Mouse (Mus musculus): ENCODE results near the gene Rnf113a2. TPM values are rescaled to one million over a fixed set of nuclear protein-coding genes. Genes with fewer than 3 reads are reported as not detected.

Gene Rnf113a2
- total and polyA plus RNA-seq, 3 experiments, result 0.10 to 0.15 TPM; not detected in 1

- no peaks in the 10 kb centered on the region for H3K9me3 ChIP-seq (replicated peaks; ENCODE audit: insufficient read depth, low read length)
- peak; percentile 81 for DNase-seq (ENCODE audit: low read depth, low spot score)
- H3K27me3 ChIP-seq (ENCODE audit: control insufficient read depth in 1 of 2, insufficient read depth in 2 of 2, low read length in 2 of 2), result no peaks in the 10 kb centered on the region
- H3K9ac ChIP-seq (ENCODE audit: control insufficient read depth, low read depth, low read length, poor library complexity, severe bottlenecking), result no peak overlapping the region
- H3K4me3 ChIP-seq (ENCODE audit: control insufficient read depth in 1 of 2, insufficient read depth in 1 of 2, low read depth in 2 of 2, low read length in 2 of 2), result no peak overlapping the region
- peaks cover 9 to 19% of the 10 kb centered on the region in 2 experiments for H3K4me1 ChIP-seq (ENCODE audit: control insufficient read depth in 1 of 2, insufficient read depth in 2 of 2, low read length in 2 of 2)
- peak overlapping the region; percentile 49; the same call in 1 of the 2 replicates for H3K27ac ChIP-seq (ENCODE audit: control insufficient read depth, low read depth, low read length)
- peaks cover 0 to 21% of the 10 kb centered on the region in 2 experiments; a peak in 3 of 4 replicates for H3K36me3 ChIP-seq (ENCODE audit: control insufficient read depth in 1 of 2, insufficient read depth in 2 of 2, low read length in 2 of 2)
- TF ChIP-seq CHD1 (IDR thresholded peaks at IDR 0.05; ENCODE audit: low read depth, low read length), result no peak
- peak; percentile 43 to 75 for TF ChIP-seq EP300 (IDR thresholded peaks at IDR 0.05; ENCODE audit: low read depth in 1 of 2, low read length in 2 of 2)
- TF ChIP-seq NRF1 (IDR thresholded peaks at IDR 0.05; ENCODE audit: insufficient read depth, low read depth, low read length, poor library complexity, severe bottlenecking), result no peak
- TF ChIP-seq GATA1 (IDR thresholded peaks at IDR 0.05; ENCODE audit: low read depth, low read length), result peak; percentile 67
- 0 out of 2 replicates have a peak, but pooled peaks have one; percentile 32 for TF ChIP-seq JUND (IDR thresholded peaks at IDR 0.05; ENCODE audit: low read depth, low read length)
- peak; percentile 76 for TF ChIP-seq ZNF384 (IDR thresholded peaks at IDR 0.05; ENCODE audit: low read depth, low read length)
- peak; percentile 19; the same call in 1 of the 2 replicates for TF ChIP-seq TCF12 (IDR thresholded peaks at IDR 0.05; ENCODE audit: low read depth, low read length)
- TF ChIP-seq MAX (IDR thresholded peaks at IDR 0.05; ENCODE audit: low read length), result no peak
- H3K79me2 ChIP-seq (ENCODE audit: control insufficient read depth, insufficient read depth, low read length, poor library complexity), result no peaks in the 10 kb centered on the region
Measured at GRCm38 (mm10) chr12:84397685-84398084, 19.3 kb upstream of the Rnf113a2 start.

- Histone ChIP-seq H3K27ac (ENCODE audit: control insufficient read depth, low read depth, low read length) (no peak overlapping the region), H3K9ac (ENCODE audit: control insufficient read depth, low read depth, low read length, poor library complexity, severe bottlenecking) (no peak overlapping the region), H3K79me2 (ENCODE audit: control insufficient read depth, insufficient read depth, low read length, poor library complexity) (no peaks in the 10 kb centered on the region), H3K4me1 (ENCODE audit: control insufficient read depth in 1 of 2, insufficient read depth in 2 of 2, low read length in 2 of 2) (peaks cover 9 to 19% of the 10 kb centered on the region in 2 experiments), H3K4me3 (ENCODE audit: control insufficient read depth in 1 of 2, insufficient read depth in 1 of 2, low read depth in 2 of 2, low read length in 2 of 2) (no peak overlapping the region), H3K9me3 (replicated peaks; ENCODE audit: insufficient read depth, low read length) (no peaks in the 10 kb centered on the region), H3K27me3 (ENCODE audit: control insufficient read depth in 1 of 2, insufficient read depth in 2 of 2, low read length in 2 of 2) (no peaks in the 10 kb centered on the region), H3K36me3 (ENCODE audit: control insufficient read depth in 1 of 2, insufficient read depth in 2 of 2, low read length in 2 of 2) (peaks cover 0 to 21% of the 10 kb centered on the region in 2 experiments; a peak in 3 of 4 replicates)
- TF ChIP-seq USF2 (IDR thresholded peaks at IDR 0.05; ENCODE audit: borderline replicate concordance in 1 of 2, insufficient read depth in 1 of 2, low read depth in 1 of 2, low read length in 2 of 2) (no peak), ZKSCAN1 (IDR thresholded peaks at IDR 0.05; ENCODE audit: low read depth, low read length) (no peak), ETS1 (IDR thresholded peaks at IDR 0.05; ENCODE audit: low read depth, low read length) (no peak), TCF12 (IDR thresholded peaks at IDR 0.05; ENCODE audit: low read depth, low read length) (no peak), E2F4 (IDR thresholded peaks at IDR 0.05; ENCODE audit: borderline replicate concordance, low read depth, low read length) (no peak), MEF2A (IDR thresholded peaks at IDR 0.05; ENCODE audit: extremely low read depth, insufficient replicate concordance, low read depth, low read length, poor library complexity, severe bottlenecking) (no peak), NRF1 (IDR thresholded peaks at IDR 0.05; ENCODE audit: insufficient read depth, low read depth, low read length, poor library complexity, severe bottlenecking) (no peak), RCOR1 (IDR thresholded peaks at IDR 0.05; ENCODE audit: low read depth, low read length) (no peak), KAT2A (conservative IDR thresholded peaks at IDR 0.05; ENCODE audit: low read depth, low read length) (no peak), ZNF384 (IDR thresholded peaks at IDR 0.05; ENCODE audit: low read depth, low read length) (no peak), USF1 (IDR thresholded peaks at IDR 0.05; ENCODE audit: low read depth, low read length) (no peak), POLR2AphosphoS2 (IDR thresholded peaks at IDR 0.05; ENCODE audit: low read length) (no peak), ELF1 (IDR thresholded peaks at IDR 0.05; ENCODE audit: low read depth, low read length) (no peak), GABPA (IDR thresholded peaks at IDR 0.05; ENCODE audit: low read depth, low read length) (no peak), NELFE (IDR thresholded peaks at IDR 0.05; ENCODE audit: low read depth, low read length) (no peak)
- DNase-seq (ENCODE audit: low read depth, low spot score), result no peak
Measured at GRCm38 (mm10) chr12:84398629-84399028, 18.4 kb upstream of the Rnf113a2 start.

Data from MEL (cell line).